Mouse (Mus musculus) ES-E14 (cell line): ENCODE results near the gene Mosmo.

Experiments
- CHD2 ChIP-seq: IDR thresholded peaks from 2 replicates; pipeline ENCODE4 v1.6.1; 2014; ENCODE audit warnings: mild to moderate bottlenecking, low read depth, low read length, inconsistent platforms
- HCFC1 ChIP-seq: IDR thresholded peaks from 2 replicates; pipeline ENCODE4 v1.6.1; 2012; ENCODE audit warnings: low read length, inconsistent platforms, borderline replicate concordance; ENCODE audit not compliant: insufficient read depth
- ZC3H11A ChIP-seq: IDR thresholded peaks from 2 replicates; pipeline ENCODE4 v1.6.1; 2012; ENCODE audit warnings: low read depth, mild to moderate bottlenecking, inconsistent platforms, low read length, borderline replicate concordance
- ZNF384 ChIP-seq: IDR thresholded peaks from 2 replicates; pipeline ENCODE4 v1.6.1; 2012; ENCODE audit warnings: low read depth, low read length, inconsistent platforms

DNA sequence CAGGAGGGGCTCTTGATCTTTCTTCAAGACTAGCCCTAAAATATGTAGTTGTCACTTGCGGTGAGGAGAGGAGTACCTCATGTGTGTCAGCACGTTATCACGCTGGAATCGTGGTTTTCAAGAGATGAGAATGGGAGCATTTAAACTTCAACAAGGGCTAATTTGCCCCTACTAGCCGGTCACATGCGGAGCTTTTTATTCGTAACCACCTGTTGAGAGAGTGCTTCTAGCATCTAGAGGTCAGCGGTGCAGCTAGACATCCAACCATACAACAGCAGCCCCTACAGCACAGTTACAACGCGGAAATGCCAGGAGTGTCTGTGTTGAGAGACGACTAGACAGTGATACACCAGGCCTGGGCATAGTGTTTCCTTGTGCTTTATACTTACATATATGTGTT, 41.6 kb upstream of the Mosmo start:
- TF ChIP-seq ZC3H11A (no peak), CHD2 (no peak), HCFC1 (no peak), ZNF384 (no peak)
